In genomic region chr1:24720209-24720608, GRCm38 (mm10) we compare ENCODE assay signal across 17 mouse cellular contexts.
"Had no signal": no experiment of that assay in that cellular context is flagged by ENCODE, and none has a peak within 500 bp of the region (broad histone marks: within the 10 kb centered on the region; RNA-seq: fewer than 3 reads in every experiment).

No protein-coding gene starts in this region.

- DNase-seq: kidney, adult 9 months; kidney, postnatal 14 days; kidney, postnatal 4 days; layer of hippocampus, adult 9-11 months; layer of hippocampus, postnatal 36 days; liver, embryonic 13.5 days; lung, adult 2 months; retina, postnatal 1 day; right cerebral cortex, postnatal 25 days; thymus, adult 18-20 months; thymus, postnatal 14 days; thymus, postnatal 4 days had no signal

- H3K4me2 ChIP-seq: liver, embryonic 13.5 days; neural tube, embryonic 13.5 days had no signal

- H3K27me3 ChIP-seq: liver, embryonic 13.5 days; neural tube, embryonic 13.5 days had no signal

- H3K27ac ChIP-seq: layer of hippocampus, adult 2 months; left cerebral cortex, adult 2 months; liver, embryonic 13.5 days; macrophage; neural tube, embryonic 13.5 days had no signal

- H3K4me3 ChIP-seq: layer of hippocampus, adult 2 months; left cerebral cortex, adult 2 months; liver, embryonic 13.5 days; myocyte; neural tube, embryonic 13.5 days had no signal

- H3K9ac ChIP-seq: liver, embryonic 13.5 days; neural tube, embryonic 13.5 days had no signal

- H3K4me1 ChIP-seq: liver, embryonic 13.5 days; neural tube, embryonic 13.5 days had no signal
